Mouse (Mus musculus) CH12F3 (cell line): ENCODE measurements around the gene 4933405O20Rik.

ENCODE experiments used
- in situ Hi-C: fragments of 300-500 bp; cut with MboI; formaldehyde crosslinking; loops from 2 replicates; pipeline ENCODE4 v1.14.3; 2020; ENCODE audit warnings: low sequenced_read_pairs

The 4933405O20Rik gene

DNA sequence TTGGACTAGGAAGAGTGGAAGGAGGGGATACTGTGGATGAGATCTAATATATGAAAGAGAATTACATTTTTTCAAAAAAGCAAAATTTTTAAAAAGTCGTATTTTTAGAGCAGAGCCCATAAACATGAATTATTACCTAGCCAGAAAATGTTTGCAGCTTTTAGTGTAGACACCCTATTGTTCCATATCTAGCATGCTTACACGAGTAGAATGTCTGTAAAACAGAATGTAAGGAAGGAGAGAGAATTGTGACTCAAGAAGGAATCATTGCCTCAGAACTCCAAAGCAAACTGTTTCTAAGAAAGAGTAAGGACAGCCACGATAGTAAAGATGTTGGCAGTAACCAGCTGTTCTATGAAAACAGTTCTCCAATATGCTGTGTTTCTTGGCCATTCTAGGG, at the start of gene 4933405O20Rik:
Gene 4933405O20Rik, plus strand, starts transcription at position 301 of the 400 bp plus-strand sequence.
- in situ Hi-C loops, result no loop called here

GRCm38 (mm10) chr7:50549572-50549971, 49.4 kb upstream of the 4933405O20Rik start:
- in situ Hi-C loops, result no loop called here

DNA sequence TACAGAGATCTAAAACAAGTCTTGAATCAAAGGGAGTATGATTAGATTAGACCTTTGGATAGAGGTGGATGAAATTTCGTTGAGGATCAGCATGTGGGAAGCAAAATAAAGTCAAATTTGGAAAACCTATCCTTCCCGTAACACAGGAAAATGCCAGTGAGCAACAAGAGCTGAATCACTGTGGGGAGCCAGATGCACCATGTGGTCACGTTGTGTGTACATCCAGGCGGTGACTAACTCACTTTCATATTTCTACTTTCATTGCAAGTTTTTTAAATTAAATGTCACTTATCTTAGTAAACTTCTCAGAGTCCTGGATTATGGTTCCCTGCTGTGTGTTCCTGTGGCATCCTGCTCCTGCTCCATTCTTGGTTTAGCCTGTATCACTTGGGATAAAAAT, 47.6 kb upstream of the 4933405O20Rik start:
- in situ Hi-C loops, result no loop called here

GRCm38 (mm10) chr7:50562708-50563107, 36.3 kb upstream of the 4933405O20Rik start:
- in situ Hi-C loops, result no loop called here

- in situ Hi-C loops, result no loop called here
Measured at GRCm38 (mm10) chr7:50573841-50574240, 25.1 kb upstream of the 4933405O20Rik start.

GRCm38 (mm10) chr7:50588642-50589424, 10.2 kb upstream of the 4933405O20Rik start:
- in situ Hi-C loops, result no loop called here

GRCm38 (mm10) chr7:50614101-50614500, 15.1 kb downstream of the 4933405O20Rik start:
- in situ Hi-C loops, result no loop called here

DNA sequence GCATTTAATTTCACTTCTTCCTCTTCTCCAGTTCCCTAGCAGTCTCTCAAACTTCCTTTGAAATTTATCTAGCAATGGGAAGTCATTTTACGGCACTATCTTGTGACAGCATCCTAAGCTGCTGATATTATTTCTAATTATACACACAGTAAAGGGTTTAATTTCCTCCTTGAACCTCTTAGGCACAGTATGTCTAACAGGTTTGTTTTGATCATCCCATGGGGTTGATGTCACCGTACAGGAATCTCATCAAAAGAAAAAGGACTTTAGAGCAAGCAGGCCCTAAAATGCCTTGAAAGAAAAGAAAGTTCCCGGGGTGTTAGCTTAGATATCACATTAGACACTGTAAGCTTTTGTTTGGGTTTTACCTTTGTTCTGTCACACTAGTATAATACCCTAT, 30.2 kb downstream of the 4933405O20Rik start:
- in situ Hi-C loops, result no loop called here

- in situ Hi-C loops, result no loop called here
Measured at GRCm38 (mm10) chr7:50633147-50633546, 34.2 kb downstream of the 4933405O20Rik start.
